Mouse (Mus musculus): ENCODE measurements around the gene Cpne4. TPM values are rescaled to one million over a fixed set of nuclear protein-coding genes. Genes with fewer than 3 reads are reported as not detected.
A peak's percentile ranks its signal among the peaks of the same experiment; 100 is the strongest.

The Cpne4 gene
- polyA plus RNA-seq, 1 experiment from 2014 or later = 4.6 TPM

DNA sequence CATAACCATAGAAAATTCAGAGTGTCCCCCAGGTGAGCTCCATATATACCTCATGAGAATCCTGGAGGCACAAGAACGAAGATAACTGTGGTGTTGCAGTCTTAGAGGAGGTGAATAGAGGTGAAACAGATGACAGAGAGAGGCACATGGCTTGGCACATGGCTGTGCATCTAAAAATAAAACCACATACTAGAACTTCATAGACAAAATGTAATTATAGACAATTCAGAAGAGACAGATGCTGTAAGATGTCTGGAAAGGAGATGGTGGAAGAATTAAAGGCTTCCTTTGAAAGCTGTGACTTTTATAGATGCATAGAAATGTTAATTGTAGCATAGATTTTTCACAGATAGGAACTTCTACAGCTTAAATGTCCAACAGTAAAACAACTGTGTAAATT lies 451.1 kb downstream of the Cpne4 start:
- no peak overlapping the region for H3K4me2 ChIP-seq (replicated peaks)
- H3K4me3 ChIP-seq = no peak overlapping the region
- H3K9ac ChIP-seq = no peak overlapping the region
- no peaks in the 10 kb centered on the region for H3K9me3 ChIP-seq
- no peaks in the 10 kb centered on the region for H3K27me3 ChIP-seq (replicated peaks)
- H3K36me3 ChIP-seq = no peaks in the 10 kb centered on the region
- H3K4me1 ChIP-seq = no peaks in the 10 kb centered on the region
- ATAC-seq (ENCODE audit: low FRiP score, low read depth) = no peak
- 74% methylated on average over 1 of the region's 1 CpGs for WGBS
- H3K27ac ChIP-seq = no peak overlapping the region

DNA sequence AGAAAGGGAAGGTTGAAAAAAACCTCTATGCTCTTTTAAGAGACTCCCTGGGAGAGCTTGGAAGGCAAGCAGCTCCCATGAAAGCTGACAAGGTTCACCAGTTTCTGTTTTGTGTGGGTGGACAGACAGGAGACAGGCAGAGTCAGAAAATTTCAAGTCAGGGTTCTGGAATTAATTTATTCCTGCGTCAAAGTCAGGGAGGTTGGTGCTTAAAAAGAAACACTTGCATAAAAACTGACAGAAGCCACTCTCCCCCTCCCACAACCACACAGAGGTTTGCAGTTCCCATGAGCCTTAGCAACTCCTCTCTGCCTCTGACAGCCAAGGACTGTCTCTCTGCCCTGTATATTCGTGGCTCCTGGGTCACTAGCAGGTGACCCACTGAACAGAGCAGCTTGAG lies 463.6 kb downstream of the Cpne4 start:
- H3K4me1 ChIP-seq = no peaks in the 10 kb centered on the region
- H3K9me3 ChIP-seq = no peaks in the 10 kb centered on the region
- ATAC-seq (ENCODE audit: low FRiP score, low read depth) = no peak
- H3K27me3 ChIP-seq (replicated peaks) = no peaks in the 10 kb centered on the region
- no peak overlapping the region for H3K4me2 ChIP-seq (replicated peaks)
- no peak overlapping the region for H3K27ac ChIP-seq
- H3K4me3 ChIP-seq = no peak overlapping the region
- H3K36me3 ChIP-seq = no peaks in the 10 kb centered on the region
- WGBS = 38% methylated on average over 2 of the region's 2 CpGs
- H3K9ac ChIP-seq = no peak overlapping the region

DNA sequence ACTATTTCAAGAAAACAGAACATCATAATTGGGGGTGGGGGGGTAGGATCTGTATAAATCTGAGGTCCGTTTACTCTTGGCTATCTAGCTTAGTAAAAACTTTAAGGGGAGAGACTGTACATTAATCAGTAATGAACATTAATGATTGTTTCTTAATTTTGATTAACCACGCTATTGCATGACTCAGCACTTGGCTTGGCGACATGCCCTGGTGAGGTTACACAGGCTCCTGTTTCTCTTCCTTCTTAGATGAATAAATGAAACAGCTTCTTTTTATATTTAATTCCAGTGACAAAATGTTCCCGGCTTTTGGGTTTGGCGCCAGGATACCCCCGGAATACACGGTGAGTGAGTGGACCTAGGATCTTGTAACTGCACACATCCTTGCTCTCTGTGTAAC lies 471.1 kb downstream of the Cpne4 start:
- Histone ChIP-seq H3K36me3 (no peaks in the 10 kb centered on the region), H3K9me3 (no peaks in the 10 kb centered on the region), H3K4me1 (no peaks in the 10 kb centered on the region), H3K4me3 (no peak overlapping the region), H3K27ac (no peak overlapping the region), H3K4me2 (replicated peaks) (no peak overlapping the region), H3K9ac (no peak overlapping the region), H3K27me3 (replicated peaks) (no peaks in the 10 kb centered on the region)
- 91% methylated on average over 7 of the region's 7 CpGs for WGBS
- ATAC-seq (ENCODE audit: low FRiP score, low read depth) = no peak

DNA sequence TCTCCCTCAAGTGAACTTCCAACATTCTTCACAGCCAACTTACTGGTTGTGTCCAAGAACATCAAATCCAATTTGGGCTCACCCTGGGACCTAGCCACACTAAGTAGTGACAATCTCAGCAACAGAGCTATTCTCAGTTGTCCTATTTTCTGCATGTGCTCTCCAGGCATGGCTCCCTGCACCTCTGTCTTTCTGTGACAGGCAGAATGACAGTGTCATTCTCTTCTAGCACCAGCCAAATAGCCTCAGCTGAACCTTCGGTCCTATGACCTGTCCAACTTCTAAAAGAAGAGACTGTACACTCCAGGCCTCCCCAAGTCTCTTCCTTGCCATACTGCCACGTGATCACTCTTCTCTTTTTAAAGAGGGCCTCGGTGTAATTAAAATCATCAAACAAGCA lies 481.2 kb downstream of the Cpne4 start:
- H3K4me3 ChIP-seq = no peak overlapping the region
- no peak overlapping the region for H3K4me2 ChIP-seq (replicated peaks)
- no peaks in the 10 kb centered on the region for H3K4me1 ChIP-seq
- no peak for ATAC-seq (ENCODE audit: low FRiP score, low read depth)
- H3K9ac ChIP-seq = no peak overlapping the region
- H3K36me3 ChIP-seq = no peaks in the 10 kb centered on the region
- 79% methylated on average over 3 of the region's 3 CpGs for WGBS
- no peak overlapping the region for H3K27ac ChIP-seq
- no peaks in the 10 kb centered on the region for H3K27me3 ChIP-seq (replicated peaks)
- H3K9me3 ChIP-seq = no peaks in the 10 kb centered on the region

DNA sequence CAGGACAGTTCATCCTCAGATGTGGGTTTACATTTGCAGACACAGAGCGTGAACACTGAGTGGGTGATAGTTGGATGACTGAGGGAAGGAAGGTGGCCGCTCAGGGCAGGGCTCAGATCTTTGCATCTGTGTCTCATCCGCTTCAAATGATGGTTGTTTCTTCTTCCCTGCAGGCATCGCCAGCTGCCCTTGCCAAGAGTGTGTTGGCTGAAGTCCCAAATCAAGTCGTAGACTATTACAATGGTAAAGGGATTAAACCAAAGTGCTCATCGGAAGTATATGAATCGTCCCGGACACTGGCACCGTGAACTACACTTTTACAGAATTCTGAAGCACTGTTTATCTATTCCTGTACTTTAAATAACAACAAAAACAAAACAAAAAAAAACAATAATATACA lies 485.5 kb downstream of the Cpne4 start:
- no peak overlapping the region for H3K9ac ChIP-seq
- H3K4me2 ChIP-seq (replicated peaks) = no peak overlapping the region
- H3K27ac ChIP-seq = no peak overlapping the region
- no peaks in the 10 kb centered on the region for H3K36me3 ChIP-seq
- H3K4me3 ChIP-seq = no peak overlapping the region
- no peaks in the 10 kb centered on the region for H3K4me1 ChIP-seq
- no peak for ATAC-seq (ENCODE audit: low FRiP score, low read depth)
- no peaks in the 10 kb centered on the region for H3K27me3 ChIP-seq (replicated peaks)
- WGBS = 92% methylated on average over 9 of the region's 9 CpGs
- no peaks in the 10 kb centered on the region for H3K9me3 ChIP-seq

DNA sequence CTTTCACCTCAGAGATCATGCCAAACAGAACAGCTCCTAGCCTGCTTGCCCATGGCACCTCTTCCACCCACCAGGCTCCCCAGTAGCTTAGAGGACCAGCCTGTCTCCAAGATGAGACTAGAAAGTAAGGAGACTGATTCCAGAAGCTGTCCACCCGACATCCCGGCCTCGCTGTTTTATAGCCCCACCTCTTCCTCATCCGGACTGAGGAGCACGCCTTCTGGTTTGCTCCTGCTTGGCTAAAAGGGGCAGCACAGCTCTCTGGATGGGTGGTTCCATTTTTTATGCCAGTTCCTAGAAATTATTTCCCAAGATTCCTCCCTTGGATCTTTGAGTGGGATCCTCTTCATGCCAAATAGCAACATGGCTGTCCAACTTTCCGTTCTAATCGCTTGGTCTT lies 486.6 kb downstream of the Cpne4 start:
- Histone ChIP-seq H3K9ac (no peak overlapping the region), H3K27me3 (replicated peaks) (0 out of 2 replicates have a peak, but pooled peaks cover 2% of the 10 kb centered on the region), H3K4me2 (replicated peaks) (no peak overlapping the region), H3K9me3 (no peaks in the 10 kb centered on the region), H3K27ac (no peak overlapping the region), H3K36me3 (no peaks in the 10 kb centered on the region), H3K4me1 (no peaks in the 10 kb centered on the region), H3K4me3 (no peak overlapping the region)
- WGBS = 90% methylated on average over 7 of the region's 7 CpGs
- ATAC-seq (ENCODE audit: low FRiP score, low read depth) = no peak

DNA sequence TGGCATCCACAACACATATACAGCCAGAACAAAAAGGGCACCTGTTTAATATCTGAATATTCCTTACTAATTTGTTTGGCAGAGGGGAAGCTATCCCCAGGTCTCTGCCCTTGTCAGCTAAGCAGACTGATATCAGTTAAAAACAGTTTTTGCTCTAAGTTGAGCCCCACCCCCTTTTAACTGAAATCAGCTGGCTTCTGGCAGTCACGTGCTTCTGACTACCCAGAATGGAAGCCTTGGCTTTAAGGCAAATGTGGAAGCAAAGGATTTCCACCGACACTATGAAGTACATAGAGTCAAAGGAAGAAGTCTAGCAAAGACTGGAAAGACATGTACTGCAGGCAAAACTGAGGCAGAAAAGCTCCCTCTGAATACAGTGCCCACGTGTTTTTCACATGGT lies 490.8 kb downstream of the Cpne4 start:
- 83% methylated on average over 3 of the region's 3 CpGs for WGBS
- H3K4me2 ChIP-seq (replicated peaks) = no peak overlapping the region
- no peaks in the 10 kb centered on the region for H3K36me3 ChIP-seq
- H3K9ac ChIP-seq = no peak overlapping the region
- 0 out of 2 replicates have a peak, but pooled peaks cover 4% of the 10 kb centered on the region for H3K27me3 ChIP-seq (replicated peaks)
- no peak overlapping the region for H3K4me3 ChIP-seq
- no peaks in the 10 kb centered on the region for H3K4me1 ChIP-seq
- H3K27ac ChIP-seq = no peak overlapping the region
- no peaks in the 10 kb centered on the region for H3K9me3 ChIP-seq
- ATAC-seq (ENCODE audit: low FRiP score, low read depth) = no peak

DNA sequence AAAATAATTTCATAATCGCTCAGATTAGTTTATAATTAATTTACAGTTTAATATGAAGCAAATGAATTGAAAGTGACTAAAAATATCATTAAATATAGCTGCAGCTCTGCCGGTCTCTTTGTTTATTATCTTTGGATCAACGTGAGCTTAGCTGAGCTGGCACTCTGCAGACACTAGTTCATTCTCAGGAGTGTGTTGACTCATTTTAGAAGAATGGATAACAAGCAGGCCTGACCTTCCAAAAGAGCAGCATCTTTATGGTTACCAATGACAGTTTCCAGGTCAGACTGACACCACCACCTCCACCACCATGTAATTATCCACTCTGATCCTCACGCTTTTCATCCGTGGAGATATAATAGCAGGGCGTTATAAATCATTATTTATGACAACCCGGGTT lies 498.9 kb downstream of the Cpne4 start:
- no peak for ATAC-seq (ENCODE audit: low FRiP score, low read depth)
- no peak overlapping the region for H3K4me2 ChIP-seq (replicated peaks)
- H3K4me3 ChIP-seq = no peak overlapping the region
- H3K27ac ChIP-seq = no peak overlapping the region
- no peaks in the 10 kb centered on the region for H3K27me3 ChIP-seq (replicated peaks)
- H3K4me1 ChIP-seq = no peaks in the 10 kb centered on the region
- no peak overlapping the region for H3K9ac ChIP-seq
- H3K9me3 ChIP-seq = no peaks in the 10 kb centered on the region
- WGBS = 80% methylated on average over 7 of the region's 7 CpGs
- no peaks in the 10 kb centered on the region for H3K36me3 ChIP-seq

DNA sequence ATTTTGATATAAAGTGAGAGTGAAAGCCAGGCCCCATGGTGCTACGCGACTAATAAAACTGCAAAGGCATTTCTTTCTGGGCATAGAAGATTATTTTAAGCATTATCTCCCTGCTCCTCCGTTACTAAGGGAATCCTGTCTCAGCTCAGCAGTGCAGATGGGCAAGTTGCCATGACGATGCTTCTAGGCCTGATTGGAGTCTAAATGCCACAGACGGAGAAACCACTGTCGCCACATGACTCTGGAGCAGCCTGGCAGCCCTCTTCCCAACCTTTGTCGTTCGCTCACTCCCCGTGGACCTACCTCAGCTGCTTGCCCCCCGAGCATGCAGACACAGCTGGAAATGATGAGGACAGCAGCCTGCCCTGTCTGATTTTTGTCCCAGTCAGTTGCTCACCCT lies 501.3 kb downstream of the Cpne4 start:
- no peak for ATAC-seq (ENCODE audit: low FRiP score, low read depth)

DNA sequence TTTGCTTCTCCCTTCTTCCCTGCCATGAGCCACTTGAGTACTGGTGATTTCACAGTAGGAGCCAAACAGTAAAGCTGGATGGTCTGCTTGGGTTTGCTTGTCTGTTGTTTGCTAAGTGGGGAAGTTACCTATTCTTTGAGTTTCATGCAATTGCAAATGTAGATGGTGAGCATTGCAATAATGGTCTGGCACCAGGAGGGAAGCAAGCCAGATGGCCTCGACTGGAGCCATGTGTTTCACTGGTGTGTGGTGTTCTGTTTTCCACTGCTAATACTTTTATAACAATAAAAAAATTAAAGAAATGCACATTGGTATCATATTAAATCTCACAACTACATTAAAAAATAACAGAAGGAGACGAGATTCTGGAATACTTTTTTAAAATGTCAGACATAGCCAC lies 502.6 kb downstream of the Cpne4 start:
- Histone ChIP-seq H3K4me2 (replicated peaks) (no peak overlapping the region), H3K36me3 (no peaks in the 10 kb centered on the region), H3K27me3 (replicated peaks) (no peaks in the 10 kb centered on the region), H3K27ac (no peak overlapping the region), H3K9ac (no peak overlapping the region), H3K4me1 (peaks cover 8% of the 10 kb centered on the region; the same call in 1 of the 2 replicates), H3K4me3 (no peak overlapping the region), H3K9me3 (no peaks in the 10 kb centered on the region)
- ATAC-seq (ENCODE audit: low FRiP score, low read depth) = no peak
- 57% methylated on average over 2 of the region's 2 CpGs for WGBS

More for the DNA sequence above, 501.3 kb downstream of the Cpne4 start:
- no peak overlapping the region for H3K27ac ChIP-seq
- 51% methylated on average over 10 of the region's 10 CpGs for WGBS
- H3K4me2 ChIP-seq (replicated peaks) = no peak overlapping the region
- no peaks in the 10 kb centered on the region for H3K36me3 ChIP-seq
- no peaks in the 10 kb centered on the region for H3K4me1 ChIP-seq
- H3K4me3 ChIP-seq = no peak overlapping the region
- no peaks in the 10 kb centered on the region for H3K27me3 ChIP-seq (replicated peaks)
- no peak overlapping the region for H3K9ac ChIP-seq
- no peaks in the 10 kb centered on the region for H3K9me3 ChIP-seq

DNA sequence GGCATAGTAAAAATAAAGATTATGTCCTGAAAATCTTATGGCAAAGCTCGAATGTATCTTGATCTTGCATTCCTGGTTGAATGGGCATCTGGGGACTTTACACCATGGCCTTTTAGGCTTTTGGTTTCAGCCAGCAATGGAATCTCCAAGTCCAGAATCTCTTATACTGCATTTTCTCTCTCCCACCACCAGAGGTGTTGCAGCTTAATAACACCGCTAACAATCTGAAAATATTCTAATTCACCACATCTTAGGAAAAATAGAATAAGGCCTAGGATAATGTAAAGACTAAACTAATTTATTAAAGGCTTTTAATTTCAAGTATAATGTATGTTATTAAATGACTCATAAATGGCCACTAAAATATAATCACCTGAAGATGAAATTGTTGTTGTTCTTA lies 503.2 kb downstream of the Cpne4 start:
- Histone ChIP-seq H3K4me3 (no peak overlapping the region), H3K4me1 (peaks cover 8% of the 10 kb centered on the region; the same call in 1 of the 2 replicates), H3K9me3 (no peaks in the 10 kb centered on the region), H3K9ac (no peak overlapping the region), H3K27me3 (replicated peaks) (no peaks in the 10 kb centered on the region), H3K27ac (no peak overlapping the region), H3K36me3 (peaks cover 4% of the 10 kb centered on the region; the same call in 1 of the 2 replicates), H3K4me2 (replicated peaks) (no peak overlapping the region)
- 74% methylated on average over 2 of the region's 2 CpGs for WGBS
- ATAC-seq (ENCODE audit: low FRiP score, low read depth) = no peak

DNA sequence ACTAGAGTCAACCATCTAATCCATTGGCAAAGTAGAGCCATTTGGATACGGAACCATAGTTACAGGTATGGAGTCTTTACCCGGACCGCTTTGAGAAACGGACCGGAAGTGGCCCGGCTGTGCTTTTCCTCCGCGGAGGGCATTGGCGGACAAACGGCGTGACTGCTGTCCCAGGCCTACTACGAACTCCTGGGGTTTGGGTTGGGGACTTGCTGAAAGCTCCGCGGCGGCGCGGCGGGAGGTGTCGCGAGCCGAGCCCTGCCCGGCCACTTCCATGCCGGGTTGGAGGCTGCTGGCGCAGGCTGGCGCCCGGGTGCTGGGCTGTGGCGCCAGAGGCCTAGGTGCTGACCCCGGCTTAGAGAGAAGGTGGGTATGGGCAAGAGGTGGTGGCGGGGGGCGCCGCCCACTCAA lies 506.1 kb downstream of the Cpne4 start, which contains the start of gene Mrpl3:
TSS of gene Mrpl3 (plus strand) at position 93 of the 411 bp plus-strand sequence.
- peaks cover 31% of the 10 kb centered on the region for H3K36me3 ChIP-seq
- peaks cover 8% of the 10 kb centered on the region; the same call in 1 of the 2 replicates for H3K4me1 ChIP-seq
- H3K9me3 ChIP-seq = no peaks in the 10 kb centered on the region
- peak within 1 kb of the TSS; percentile 95 for H3K9ac ChIP-seq
- H3K4me3 ChIP-seq = peak within 1 kb of the TSS; percentile 97
- H3K27me3 ChIP-seq (replicated peaks) = no peaks in the 10 kb centered on the region
- WGBS = under 1% methylated on average over 31 of the region's 31 CpGs
- H3K27ac ChIP-seq = no peak within 1 kb of the TSS
- peak within 1 kb of the TSS; percentile 79 for H3K4me2 ChIP-seq (replicated peaks)
- peak; percentile 90 for ATAC-seq (ENCODE audit: low FRiP score, low read depth)

DNA sequence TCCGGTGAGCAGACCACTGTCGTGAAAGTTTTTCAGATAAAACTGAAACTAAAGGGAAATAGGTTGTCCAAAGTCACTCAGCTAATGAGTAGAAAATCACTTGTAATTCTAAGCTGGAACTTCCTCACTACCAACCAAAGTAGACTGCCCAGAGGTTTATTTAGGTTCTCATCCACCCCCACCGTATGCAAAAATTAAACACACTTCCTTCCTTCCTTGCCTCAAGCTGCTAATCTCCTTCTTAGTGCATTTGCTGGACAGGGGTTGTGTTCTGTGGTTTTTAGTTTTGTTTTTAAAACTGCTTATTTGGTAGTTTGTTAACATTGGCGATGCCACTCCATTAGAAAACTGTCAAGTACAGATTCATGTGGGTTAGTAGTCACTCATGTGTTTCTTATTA lies 506.7 kb downstream of the Cpne4 start:
- Histone ChIP-seq H3K9ac (peak overlapping the region; percentile 95), H3K27ac (no peak overlapping the region), H3K36me3 (peaks cover 37% of the 10 kb centered on the region), H3K9me3 (no peaks in the 10 kb centered on the region), H3K27me3 (replicated peaks) (no peaks in the 10 kb centered on the region), H3K4me1 (peaks cover 8% of the 10 kb centered on the region; the same call in 1 of the 2 replicates), H3K4me3 (peak overlapping the region; percentile 97), H3K4me2 (replicated peaks) (peak overlapping the region; percentile 79)
- no peak for ATAC-seq (ENCODE audit: low FRiP score, low read depth)
- WGBS = 58% methylated on average over 4 of the region's 4 CpGs
